Mouse (Mus musculus): ENCODE data around the gene Krt1. TPM values are rescaled to one million over a fixed set of nuclear protein-coding genes. Genes with fewer than 3 reads are reported as not detected.

Gene Krt1
- polyA plus RNA-seq, 1 experiment: 0.05 TPM

- no peak for DNase-seq (ENCODE audit: low read depth)
Observed at GRCm38 (mm10) chr15:101803052-101803822, 47.4 kb downstream of the Krt1 start.

- no peak for DNase-seq (ENCODE audit: low read depth)
Observed at GRCm38 (mm10) chr15:101802296-101802835, 48.2 kb downstream of the Krt1 start, which contains the start of gene Krt73. Krt73 (minus strand) TSS chr15:101802346.

Other genes starting within 250 kb of the Krt1 start
- gene Gm5414, start 222.6 kb downstream of the Krt1 start, polyA plus RNA-seq (2012; rRNA removed): not detected in 2 replicates
- not detected in 2 replicates for gene Gm5478, start 203.4 kb downstream of the Krt1 start, polyA plus RNA-seq (2012; rRNA removed)
- gene Krt6b, start 170.5 kb downstream of the Krt1 start, polyA plus RNA-seq (2012; rRNA removed): not detected in 2 replicates
- not detected in 2 replicates for gene Krt6a, start 156.5 kb downstream of the Krt1 start, polyA plus RNA-seq (2012; rRNA removed)
- gene Krt5, start 137.9 kb downstream of the Krt1 start, polyA plus RNA-seq (2012; rRNA removed): 36.9 and 48.0 TPM in 2 replicates
- gene Krt71, start 107.7 kb downstream of the Krt1 start, polyA plus RNA-seq (2012; rRNA removed): 0.07 TPM in 1 of 2 replicates, not detected in the other
- not detected in 2 replicates for gene Krt72, start 64.3 kb downstream of the Krt1 start, polyA plus RNA-seq (2012; rRNA removed)
- gene Krt73, start 48.4 kb downstream of the Krt1 start, polyA plus RNA-seq (2012; rRNA removed): not detected in 2 replicates
- gene Krt2, start 32.6 kb downstream of the Krt1 start, polyA plus RNA-seq (2012; rRNA removed): not detected in 2 replicates
- gene Krt77, start 18.9 kb upstream of the Krt1 start, polyA plus RNA-seq (2012; rRNA removed): 0.22 TPM in 1 of 2 replicates, not detected in the other
- gene Krt76, start 42.1 kb upstream of the Krt1 start, polyA plus RNA-seq (2012; rRNA removed): not detected in 2 replicates
- gene Krt4, start 73.9 kb upstream of the Krt1 start, polyA plus RNA-seq (2012; rRNA removed): 0.41 and 2.0 TPM in 2 replicates
- gene Krt79, start 89.5 kb upstream of the Krt1 start, polyA plus RNA-seq (2012; rRNA removed): 3.8 and 9.8 TPM in 2 replicates
- gene Krt78, start 103.5 kb upstream of the Krt1 start, polyA plus RNA-seq (2012; rRNA removed): 0.35 and 0.38 TPM in 2 replicates
- gene Krt8, start 153.7 kb upstream of the Krt1 start, polyA plus RNA-seq (2012; rRNA removed): 186 and 255 TPM in 2 replicates
- gene Krt18, start 177.4 kb upstream of the Krt1 start, polyA plus RNA-seq (2012; rRNA removed): 184 and 254 TPM in 2 replicates
- 72.3 and 133 TPM in 2 replicates for gene Eif4b, start 223.0 kb upstream of the Krt1 start, polyA plus RNA-seq (2012; rRNA removed)
- 92.6 and 151 TPM in 2 replicates for gene Tns2, start 249.6 kb upstream of the Krt1 start, polyA plus RNA-seq (2012; rRNA removed)

Data from gonadal fat pad, adult 2 months (tissue).